8 mouse cellular contexts compared by ENCODE assay signal in genomic region chr1:85894748-85895360, GRCm38 (mm10). TPM values are rescaled to one million over a fixed set of nuclear protein-coding genes. Genes with fewer than 3 reads are reported as not detected.
A peak's percentile ranks its signal among the peaks of the same experiment; 100 is the strongest.
DNase-seq lines count a peak whose midpoint lies in the region; ATAC-seq and TF ChIP-seq lines count a peak whose summit lies in the region.

No protein-coding gene starts in this region.

- H3K27ac ChIP-seq in forebrain, embryonic 15.5 days (replicated peaks): peak overlapping the region; percentile 87
- peak overlapping the region; percentile 71 for H3K27ac ChIP-seq in intestine, postnatal 0 days (ENCODE audit: low read depth, low read length)
- peak overlapping the region; percentile 85 for H3K27ac ChIP-seq in lung, embryonic 16.5 days (ENCODE audit: low read length)

- H3K9me3 ChIP-seq in forebrain, embryonic 15.5 days: no peaks in the 10 kb centered on the region
- H3K9me3 ChIP-seq in intestine, postnatal 0 days (ENCODE audit: control insufficient read depth): no peaks in the 10 kb centered on the region
- no peaks in the 10 kb centered on the region for H3K9me3 ChIP-seq in lung, embryonic 16.5 days (ENCODE audit: control insufficient read depth, low read length)

- H3K4me3 ChIP-seq in forebrain, embryonic 15.5 days: peak overlapping the region; percentile 86
- H3K4me3 ChIP-seq in intestine, postnatal 0 days (ENCODE audit: low read depth, low read length): peak overlapping the region; percentile 88
- peak overlapping the region; percentile 81 for H3K4me3 ChIP-seq in lung, embryonic 16.5 days (ENCODE audit: low read length)

- H3K4me1 ChIP-seq in forebrain, embryonic 15.5 days: peaks cover 54% of the 10 kb centered on the region
- H3K4me1 ChIP-seq in intestine, postnatal 0 days (replicated peaks; ENCODE audit: control insufficient read depth, insufficient read depth, low read length): peaks cover 16% of the 10 kb centered on the region; the same call in 1 of the 2 replicates
- H3K4me1 ChIP-seq in lung, embryonic 16.5 days (replicated peaks; ENCODE audit: control insufficient read depth, insufficient read depth, low read length): peaks cover 46% of the 10 kb centered on the region

- no peak for TF ChIP-seq CTCF in intestine, postnatal 0 days (IDR thresholded peaks at IDR 0.05; ENCODE audit: low read depth)

- H3K9ac ChIP-seq in forebrain, embryonic 15.5 days (replicated peaks): peak overlapping the region; percentile 80
- peak overlapping the region; percentile 67 for H3K9ac ChIP-seq in intestine, postnatal 0 days (ENCODE audit: low read depth, low read length)
- peak overlapping the region; percentile 79 for H3K9ac ChIP-seq in lung, embryonic 16.5 days (ENCODE audit: low read length)

- peak; percentile 43 for DNase-seq in urinary bladder, postnatal 25 days (ENCODE audit: low spot score)
- DNase-seq in urinary bladder, postnatal 10 days (ENCODE audit: low spot score): no peak
- peak; percentile 69 for DNase-seq in retina, postnatal 1 day

- 1% methylated on average over 30 of the region's 30 CpGs for WGBS in forebrain, embryonic 15.5 days
- under 1% methylated on average over 30 of the region's 30 CpGs for WGBS in intestine, postnatal 0 days
- WGBS in lung, embryonic 16.5 days: under 1% methylated on average over 28 of the region's 30 CpGs

- peak overlapping the region; percentile 84 for H3K4me2 ChIP-seq in forebrain, embryonic 15.5 days (replicated peaks)
- H3K4me2 ChIP-seq in intestine, postnatal 0 days (replicated peaks; ENCODE audit: low read depth): peak overlapping the region; percentile 87
- H3K4me2 ChIP-seq in lung, embryonic 16.5 days (ENCODE audit: low read depth, low read length): peak overlapping the region; percentile 87

- H3K27me3 ChIP-seq in forebrain, embryonic 15.5 days: no peaks in the 10 kb centered on the region
- H3K27me3 ChIP-seq in intestine, postnatal 0 days (replicated peaks; ENCODE audit: control insufficient read depth, insufficient read depth, low read length): no peaks in the 10 kb centered on the region
- H3K27me3 ChIP-seq in lung, embryonic 16.5 days (ENCODE audit: control insufficient read depth, insufficient read depth, low read depth, low read length): no peaks in the 10 kb centered on the region

- H3K36me3 ChIP-seq in forebrain, embryonic 15.5 days: no peaks in the 10 kb centered on the region
- H3K36me3 ChIP-seq in intestine, postnatal 0 days (ENCODE audit: control insufficient read depth, insufficient read depth): no peaks in the 10 kb centered on the region
- H3K36me3 ChIP-seq in lung, embryonic 16.5 days (ENCODE audit: control insufficient read depth, insufficient read depth, low read length): no peaks in the 10 kb centered on the region

- peak; percentile 2; the same call in 1 of the 2 replicates for ATAC-seq in cerebellum, adult (ENCODE audit: insufficient number of reproducible peaks, low FRiP score, low TSS enrichment)
- ATAC-seq in forebrain, embryonic 15.5 days (replicated peaks): peak; percentile 41
- ATAC-seq in intestine, postnatal 0 days: peak; percentile 6; the same call in 1 of the 2 replicates
- ATAC-seq in lung, embryonic 16.5 days (ENCODE audit: low read depth): peak; percentile 54
- no peak for ATAC-seq in inflammation-experienced regulatory T-cells, adult 6 months

RNA-seq across cellular contexts. Expression of gene Itm2c, which starts 0.8 kb away (rescaled TPM):
- 148 and 160 TPM in 2 replicates for polyA plus RNA-seq in forebrain, embryonic 15.5 days (2015; fragmentation: Nextera tagmentation; extraction: Ambion mirVana)
- 112 and 113 TPM in 2 replicates for polyA plus RNA-seq in intestine, postnatal 0 days (2015; fragmentation: Nextera tagmentation; extraction: Ambion mirVana)
- polyA plus RNA-seq in lung, embryonic 16.5 days (2015; fragmentation: Nextera tagmentation; extraction: Ambion mirVana): 210 and 215 TPM in 2 replicates
- polyA plus RNA-seq in inflammation-experienced regulatory T-cells, adult 6 months (2017; shearing (Covaris generic)): 100 to 1,000 TPM in 2 of 3 experiments, 10 to 100 TPM in 1; 93.4 to 125 (median 112) TPM

RNA-seq across cellular contexts. Expression of gene 4933407L21Rik, which starts 33.4 kb away (rescaled TPM):
- 4.4 and 4.6 TPM in 2 replicates for polyA plus RNA-seq in forebrain, embryonic 15.5 days (2015; fragmentation: Nextera tagmentation; extraction: Ambion mirVana)
- polyA plus RNA-seq in intestine, postnatal 0 days (2015; fragmentation: Nextera tagmentation; extraction: Ambion mirVana): 0.13 and 0.22 TPM in 2 replicates
- polyA plus RNA-seq in lung, embryonic 16.5 days (2015; fragmentation: Nextera tagmentation; extraction: Ambion mirVana): 0.25 and 0.39 TPM in 2 replicates
- 1 to 10 TPM in 1 of 3 experiments, under 1 TPM in 2; 0.49 to 1.4 (median 0.60) TPM for polyA plus RNA-seq in inflammation-experienced regulatory T-cells, adult 6 months (2017; shearing (Covaris generic))
